Mouse (Mus musculus) gonadal fat pad, adult 2 months (tissue): Measurements from ENCODE around the gene S100a13. TPM values are rescaled to one million over a fixed set of nuclear protein-coding genes. Genes with fewer than 3 reads are reported as not detected.

Source experiments
- DNase-seq: peaks from one replicate; pipeline ENCODE4 v3.0.0-alpha.2; 2012; ENCODE audit warnings: low read depth
- polyA plus RNA-seq: library from polyadenylated mRNA; depleted of rRNA; stranded (reverse); fragments of >200 nt; gene quantifications from 2 replicates; pipeline ENCODE4 v1.2.3, GENCODE M21; 2012; rRNA removed

Gene S100a13
- 73.7 and 97.9 TPM in 2 replicates for polyA plus RNA-seq

DNA sequence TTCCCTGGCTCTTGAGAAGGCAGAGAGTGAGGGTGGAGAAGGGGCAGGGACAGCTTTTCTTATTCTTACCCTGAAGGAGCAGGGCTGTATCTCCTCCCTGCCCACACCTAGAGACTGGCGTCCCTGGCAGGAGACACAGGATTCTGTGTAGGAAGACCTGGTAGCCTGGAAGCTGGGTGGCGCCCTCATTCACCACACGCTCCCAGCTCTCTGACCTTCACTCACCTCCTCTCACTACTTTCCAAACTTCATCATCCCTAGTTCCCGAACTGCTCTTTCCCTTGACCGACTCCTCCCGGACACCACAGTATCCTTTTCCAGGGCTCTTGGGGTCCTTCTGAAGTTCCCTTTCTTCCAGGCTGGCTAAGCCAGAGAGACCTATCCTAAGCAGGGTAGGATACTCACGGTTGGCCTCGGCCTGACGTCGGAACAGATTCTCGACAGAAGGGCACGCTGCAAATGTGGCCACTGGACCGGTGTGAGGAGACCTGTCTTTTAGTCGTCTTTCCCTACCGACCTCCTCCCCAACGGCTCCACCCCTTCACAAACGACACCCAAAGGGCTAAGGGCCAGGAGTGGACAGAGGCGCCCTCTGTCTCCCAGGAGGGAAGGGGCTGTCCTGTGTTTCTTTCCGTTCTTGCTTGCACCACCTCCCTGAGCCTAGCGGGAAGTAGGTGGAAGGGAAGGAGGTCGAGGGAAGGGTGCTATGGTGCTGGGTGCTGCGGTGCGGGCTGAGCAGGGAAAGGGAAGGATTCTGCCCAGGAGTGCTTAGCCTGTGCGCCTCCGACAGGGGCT, at the start of gene S100a13, which contains the start of gene S100a1:
S100a13 (plus strand) TSS at position 640 of the 795 bp plus-strand sequence.
S100a1 (minus strand) TSS at position 597 of the 795 bp plus-strand sequence.
- no peak for DNase-seq

DNA sequence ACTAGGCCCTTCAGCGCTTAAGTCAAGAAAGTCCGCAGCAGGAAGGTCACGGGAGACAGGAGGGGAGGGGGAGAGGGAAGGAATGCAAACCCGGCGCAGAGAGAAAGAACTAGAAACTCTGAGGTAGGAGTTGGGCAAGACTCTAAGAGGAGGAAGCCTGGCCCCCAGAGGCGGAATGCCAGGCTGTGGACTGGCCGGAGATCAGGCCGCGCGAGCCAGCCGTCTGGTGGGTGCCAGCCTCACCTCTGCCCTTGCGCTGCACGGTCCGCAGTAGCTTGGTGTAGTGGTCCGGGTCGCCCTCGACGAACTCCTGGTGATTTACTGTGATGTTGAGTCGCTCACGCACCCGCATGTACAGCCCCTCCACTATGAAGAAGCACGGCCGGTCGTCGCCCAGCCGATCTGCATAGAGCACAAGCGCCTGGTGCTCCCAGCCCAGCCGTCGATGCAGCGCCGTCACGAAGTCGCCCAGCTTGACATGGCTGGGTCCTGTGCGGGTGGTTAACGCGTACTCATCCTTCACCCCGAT, 49.6 kb upstream of the S100a13 start:
- DNase-seq = no peak

DNA sequence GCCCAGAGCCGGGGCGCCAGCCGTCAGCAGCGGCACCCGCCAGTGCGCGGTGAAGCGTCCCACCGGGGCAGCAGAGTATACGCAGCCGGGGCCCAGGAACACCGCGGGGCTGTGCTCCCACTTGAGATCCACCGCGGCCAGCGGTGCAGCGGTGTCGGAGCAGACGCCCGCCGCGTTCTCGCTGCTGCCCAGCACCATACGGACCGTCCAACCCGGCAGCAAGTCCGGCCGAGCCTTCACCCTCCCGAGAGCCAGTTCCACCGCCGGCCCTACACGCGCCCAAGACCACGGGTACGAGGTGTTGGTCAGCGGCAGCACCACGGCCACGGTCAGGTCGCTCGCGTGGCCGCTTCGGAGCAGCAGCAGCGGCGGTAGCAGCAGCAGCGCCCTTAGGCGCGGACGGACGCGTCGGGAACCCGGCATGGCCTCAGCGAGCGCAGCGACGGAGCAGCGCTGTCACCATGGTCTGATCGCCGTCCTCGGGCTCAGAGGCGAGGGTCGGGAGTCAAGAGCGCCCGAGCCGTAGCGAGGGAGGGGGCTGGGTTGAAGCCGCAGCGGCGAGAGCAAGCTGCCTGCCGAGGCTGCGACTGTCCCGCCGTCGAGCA, 49.1 kb upstream of the S100a13 start:
- no peak for DNase-seq

- no peak for DNase-seq
Observed at GRCm38 (mm10) chr3:90465686-90466310, 48.4 kb upstream of the S100a13 start, which contains the start of gene Npr1. Gene Npr1 (minus strand): TSS chr3:90465866.

DNA sequence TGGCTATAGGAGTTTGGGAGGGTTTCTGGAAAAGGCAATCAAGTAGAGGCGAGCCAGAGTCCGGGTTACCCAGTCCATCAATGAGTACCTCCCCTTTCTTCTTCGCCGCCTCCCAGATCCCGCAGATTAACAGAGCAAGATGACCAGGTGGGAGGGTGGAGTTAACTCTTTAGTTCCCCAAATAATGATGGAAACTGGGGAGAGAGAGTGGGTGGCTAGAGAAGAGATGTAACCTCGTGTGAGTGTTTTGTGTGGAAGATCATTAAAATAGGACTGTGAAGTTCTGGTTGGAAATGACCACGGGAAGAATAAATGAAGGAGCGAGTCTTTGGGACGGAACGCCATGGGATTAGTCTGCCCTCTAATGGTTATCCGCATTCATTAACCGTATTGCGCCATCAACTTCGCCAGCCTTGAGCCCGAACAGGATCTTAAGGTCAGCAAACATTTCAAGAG, 47.9 kb upstream of the S100a13 start:
- DNase-seq = no peak

DNA sequence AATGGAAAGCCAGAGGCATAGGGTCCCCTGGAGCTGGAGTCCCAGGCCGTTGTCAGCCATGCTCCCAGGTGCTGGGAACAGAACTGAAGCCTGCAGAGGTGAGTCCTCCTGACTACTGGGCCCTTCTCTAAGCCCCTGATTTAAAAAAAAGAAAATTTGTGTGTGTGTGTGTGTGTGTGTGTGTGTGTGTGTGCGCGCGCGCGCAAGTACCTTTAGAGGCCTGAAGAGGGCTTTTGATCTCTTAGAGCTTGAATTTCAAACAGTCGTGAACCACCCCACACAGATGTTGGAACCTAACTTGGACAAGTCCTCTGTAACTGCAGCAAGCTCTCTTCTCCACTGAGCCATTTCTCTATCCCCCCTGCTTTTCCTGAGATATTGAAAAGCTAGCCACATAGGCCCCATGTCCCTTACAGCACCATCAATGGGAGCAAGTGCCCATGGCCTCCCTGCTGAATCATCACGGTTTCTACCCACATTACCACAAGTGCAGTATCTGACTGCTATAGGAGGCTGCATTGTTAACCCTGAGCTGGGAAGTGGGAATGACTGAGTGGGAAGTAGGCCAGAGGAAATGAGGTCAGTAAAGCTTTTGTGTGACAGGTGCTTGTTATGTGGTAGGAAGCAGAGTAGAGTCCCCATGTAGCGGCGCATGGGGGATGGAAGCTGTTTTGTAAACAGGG, 46.5 kb upstream of the S100a13 start:
- DNase-seq = no peak

DNA sequence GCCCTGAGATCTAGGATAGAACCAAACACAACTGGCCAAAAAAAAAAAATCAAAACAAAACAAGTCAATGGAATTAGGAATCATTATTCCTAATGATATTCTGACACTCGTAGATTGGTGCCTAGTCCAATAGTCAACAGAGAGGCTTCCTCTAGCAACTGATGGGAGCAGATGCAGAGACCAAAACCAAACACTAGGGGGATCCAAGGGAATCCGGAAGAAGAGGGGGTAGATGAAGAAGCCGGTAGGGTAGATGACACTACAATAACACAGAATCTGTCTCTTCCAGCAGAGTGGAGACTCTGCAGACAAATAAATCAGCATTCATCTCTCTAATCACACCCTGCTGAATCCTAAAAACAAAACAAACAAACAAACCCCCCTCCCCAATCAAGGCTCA, 42.0 kb upstream of the S100a13 start:
- no peak for DNase-seq

GRCm38 (mm10) chr3:90475151-90475830, 38.9 kb upstream of the S100a13 start:
- no peak for DNase-seq

GRCm38 (mm10) chr3:90475831-90476611, 38.2 kb upstream of the S100a13 start, which contains the start of gene Ilf2:
Gene Ilf2 (plus strand): TSS chr3:90476126.
- no peak for DNase-seq

GRCm38 (mm10) chr3:90486998-90487397, 27.2 kb upstream of the S100a13 start:
- no peak for DNase-seq

- DNase-seq = no peak
Observed at GRCm38 (mm10) chr3:90488576-90488975, 25.7 kb upstream of the S100a13 start.

- DNase-seq = no peak
Observed at GRCm38 (mm10) chr3:90490696-90491256, 23.5 kb upstream of the S100a13 start, which contains the start of gene Snapin. Gene Snapin (minus strand): TSS chr3:90491033.

DNA sequence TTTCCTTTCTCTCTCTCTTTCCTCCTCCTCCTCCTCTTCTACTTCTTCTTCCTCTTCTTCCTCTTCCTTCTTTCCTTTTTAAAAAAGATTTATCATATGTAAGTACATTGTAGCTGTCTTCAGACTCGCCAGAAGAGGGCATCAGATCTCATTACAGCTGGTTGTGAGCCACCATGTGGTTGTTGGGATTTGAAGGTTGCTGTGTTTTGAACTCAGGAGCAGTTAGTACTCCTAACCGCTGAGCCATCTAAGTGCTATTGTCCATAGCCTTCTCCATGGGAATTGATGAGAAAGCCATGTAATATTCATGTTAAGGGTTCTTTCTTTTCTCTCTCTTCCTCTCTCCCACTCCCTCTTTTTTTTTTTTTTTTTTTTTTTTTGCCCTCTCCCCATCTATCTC, 22.9 kb upstream of the S100a13 start:
- DNase-seq = no peak

DNA sequence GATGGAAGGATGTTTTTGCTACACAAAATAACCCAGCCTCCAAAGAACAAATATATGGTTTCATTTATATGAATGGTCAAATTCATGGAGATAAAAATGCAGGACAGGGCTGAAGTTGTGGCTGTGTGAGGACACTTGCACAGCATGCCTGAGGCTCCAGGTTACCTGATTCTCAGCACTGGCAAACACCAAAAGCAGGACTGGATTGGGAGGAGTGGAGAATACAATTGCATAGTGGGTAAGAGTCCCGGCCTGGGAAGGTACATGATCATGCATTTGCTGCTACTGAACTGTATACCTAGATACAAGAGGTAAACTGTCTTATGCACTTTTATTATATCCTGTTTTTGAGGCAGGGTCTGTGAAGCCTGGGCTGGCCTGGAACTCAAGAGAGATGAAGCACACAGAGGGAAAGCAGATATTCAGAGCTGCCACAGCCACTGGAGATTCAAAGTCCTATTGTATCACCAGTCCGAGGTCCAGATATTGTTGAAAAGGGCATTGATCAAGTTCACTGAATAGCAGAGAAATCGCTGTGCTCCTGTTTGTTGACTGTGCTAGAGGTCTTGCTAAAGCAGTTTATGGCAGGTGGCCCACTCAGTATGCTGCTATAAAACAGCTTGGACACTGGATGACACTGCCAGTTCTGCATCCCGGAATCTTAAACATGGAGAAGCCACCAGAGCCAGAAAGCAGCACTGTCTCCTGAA, 20.2 kb upstream of the S100a13 start:
- DNase-seq = no peak

DNA sequence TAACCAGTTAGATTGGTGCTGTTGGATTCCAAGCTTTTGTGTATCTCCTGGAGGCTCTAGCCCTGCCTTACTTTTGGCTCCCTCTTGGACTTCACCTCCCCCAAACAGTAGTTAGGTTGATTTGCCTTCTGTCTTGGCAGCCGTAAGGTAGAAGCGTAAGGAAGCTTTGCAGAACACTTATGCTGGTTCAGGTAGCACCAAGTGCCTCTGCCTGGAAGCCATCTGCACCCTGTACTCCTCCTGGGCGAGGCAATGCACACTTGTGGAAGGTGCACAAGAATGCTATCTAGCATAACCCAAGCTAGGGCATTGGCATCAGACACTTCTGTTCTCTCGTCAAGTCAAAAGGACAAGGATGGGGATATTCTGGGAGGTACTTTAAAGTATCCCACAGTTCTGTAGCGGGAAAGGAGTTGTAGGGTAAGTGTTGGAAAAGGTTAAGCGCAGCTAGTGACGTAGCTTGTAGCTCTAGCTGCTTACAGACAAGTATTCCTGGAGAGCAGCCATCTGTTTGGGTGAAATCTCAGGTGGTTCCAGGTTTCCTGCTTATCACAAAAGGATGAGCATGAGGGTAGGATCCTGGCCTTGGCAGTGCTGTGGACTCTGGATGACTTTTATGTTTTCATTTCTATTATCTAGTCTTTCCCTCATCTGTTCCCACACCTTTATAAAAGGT, 18.2 kb upstream of the S100a13 start:
- DNase-seq = no peak

- no peak for DNase-seq
Observed at GRCm38 (mm10) chr3:90497597-90497996, 16.6 kb upstream of the S100a13 start.

- DNase-seq = no peak
Observed at GRCm38 (mm10) chr3:90503444-90503843, 10.8 kb upstream of the S100a13 start.

GRCm38 (mm10) chr3:90505216-90505615, 9.0 kb upstream of the S100a13 start:
- DNase-seq = no peak

- no peak for DNase-seq
Observed at GRCm38 (mm10) chr3:90506362-90506761, 7.9 kb upstream of the S100a13 start.
